Mouse (Mus musculus): ENCODE data around the gene Fam173a.
A peak's percentile ranks its signal among the peaks of the same experiment; 100 is the strongest.
"Not testable (repeated sequence)": the region's sequence is repeated elsewhere in the genome, so short reads cannot be mapped to it uniquely, and the experiment has no call there.

The Fam173a gene

GRCm38 (mm10) chr17:25755627-25756377, 36.9 kb downstream of the Fam173a start:
- DNase-seq: no peak

DNA sequence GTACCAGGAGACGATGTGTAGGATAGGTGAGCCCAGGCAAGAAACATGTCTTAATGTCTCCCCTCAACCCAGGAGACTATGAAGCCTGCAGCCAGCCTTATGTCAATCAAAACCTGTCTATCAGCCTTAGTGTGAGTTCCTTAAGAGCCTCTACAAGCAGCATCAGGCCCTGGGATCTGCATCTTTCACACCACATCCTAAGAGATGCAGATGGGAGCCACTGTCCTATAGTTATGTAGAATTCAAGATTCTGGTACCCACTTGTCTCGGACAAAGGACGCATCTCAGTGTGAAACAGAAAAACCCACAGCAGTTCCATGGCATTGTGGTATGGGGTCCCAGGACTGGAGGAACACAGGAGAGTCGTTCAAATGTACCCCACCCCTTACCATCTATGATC, 37.6 kb downstream of the Fam173a start:
- DNase-seq: no peak

DNA sequence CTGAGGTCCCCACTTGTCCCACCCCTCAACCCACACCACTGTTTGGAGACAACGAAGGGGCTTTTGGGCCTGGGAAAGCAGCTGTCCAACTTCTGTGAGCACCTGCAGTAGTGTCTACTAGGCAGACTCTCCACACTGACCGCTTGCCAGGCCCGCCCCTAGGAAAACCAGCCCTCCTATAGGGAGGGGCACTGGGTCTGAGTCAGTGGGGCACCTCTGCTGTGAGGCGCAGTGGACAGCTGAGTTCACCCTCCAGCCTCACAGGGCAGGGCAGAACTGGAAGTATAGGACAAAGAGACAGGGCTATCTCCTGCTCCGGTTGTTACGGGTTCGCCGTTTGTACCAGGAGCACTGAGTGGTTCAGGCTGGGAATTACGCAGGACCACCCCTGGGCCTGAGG, 38.5 kb downstream of the Fam173a start, which contains the start of gene Msln:
Gene Msln, minus strand, starts transcription at position 138 of the 400 bp plus-strand sequence.
- DNase-seq: no peak

- DNase-seq: peak; percentile 26
These were observed 41.3 kb downstream of the Fam173a start for GRCm38 (mm10) chr17:25751446-25751845.

DNA sequence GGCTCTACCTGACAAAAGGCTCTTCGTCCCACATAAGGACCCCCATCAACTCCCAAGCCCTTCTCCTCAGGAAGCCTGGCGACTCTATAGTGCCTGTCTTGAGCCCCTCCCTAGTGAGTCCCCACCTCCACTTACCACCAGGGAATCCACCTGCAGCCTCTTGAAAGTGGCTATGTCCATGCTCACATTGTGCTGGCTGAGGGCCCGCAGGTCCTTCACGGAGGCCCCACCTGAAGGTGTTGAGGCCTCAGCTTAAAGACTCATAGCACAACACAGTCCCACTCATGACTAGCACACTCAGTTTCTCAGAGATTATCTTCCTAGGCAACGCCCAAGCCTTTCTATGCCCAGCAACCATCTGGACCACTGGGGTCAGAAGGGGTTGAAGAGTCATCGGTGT, 43.4 kb downstream of the Fam173a start:
- no peak for DNase-seq

DNA sequence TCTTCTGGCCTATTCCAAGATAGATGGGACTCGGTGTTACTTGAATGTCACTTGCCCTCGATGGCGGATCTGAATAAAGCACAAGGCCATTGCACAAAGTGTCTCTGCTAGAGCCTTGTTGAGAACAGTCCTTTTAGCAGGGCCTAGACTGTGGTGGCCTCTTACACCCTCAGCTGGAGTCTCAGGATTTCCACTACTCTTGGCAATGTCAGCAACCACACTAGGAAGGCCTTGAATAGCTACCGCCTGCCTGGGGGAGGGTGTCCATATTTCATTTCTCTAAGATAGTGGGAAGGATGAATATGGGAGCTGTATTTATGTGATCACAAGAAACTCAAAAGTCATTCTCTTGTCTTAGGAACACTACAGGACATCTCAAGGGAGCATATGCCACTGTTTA, 44.5 kb downstream of the Fam173a start:
- no peak for DNase-seq

DNA sequence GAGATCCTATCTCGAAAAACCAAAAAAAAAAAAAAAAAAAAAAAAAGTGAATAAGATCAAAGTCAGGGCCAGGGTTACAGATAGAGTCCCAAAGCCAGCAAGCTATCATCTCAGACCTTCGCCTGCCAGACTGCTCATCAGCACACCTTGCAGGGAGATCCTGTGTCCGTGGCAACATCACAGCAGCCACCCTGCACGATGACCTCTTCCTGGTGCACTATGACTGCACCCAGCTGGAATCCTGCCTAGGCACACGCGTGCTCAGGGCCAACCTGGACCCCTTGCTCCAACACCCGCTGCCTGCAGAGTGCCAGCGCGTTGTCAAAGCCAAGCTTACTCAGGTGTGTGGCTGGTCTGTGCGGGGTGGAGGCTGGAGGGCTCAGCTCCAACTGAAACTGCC, 48.4 kb downstream of the Fam173a start:
- no peak for DNase-seq

DNA sequence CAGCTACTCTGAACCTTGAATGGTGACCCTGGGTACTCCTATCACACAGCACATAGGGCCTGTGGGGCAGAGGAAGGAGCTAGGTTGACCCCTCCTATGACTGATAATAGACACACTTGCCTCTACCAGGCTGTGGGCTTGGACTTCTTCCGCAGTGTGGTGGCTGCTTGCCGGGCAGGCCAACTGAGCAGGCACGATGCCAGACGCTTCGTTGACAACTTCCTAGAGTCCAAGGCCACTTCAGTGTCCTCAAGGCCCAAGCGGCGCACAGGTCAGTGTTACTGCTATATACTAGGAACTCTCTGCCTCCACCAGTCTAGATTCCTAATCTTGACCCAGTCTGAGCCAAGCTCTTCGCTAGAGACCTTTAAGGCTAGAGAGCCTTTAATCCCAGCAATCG, 48.9 kb downstream of the Fam173a start:
- no peak for DNase-seq

DNA sequence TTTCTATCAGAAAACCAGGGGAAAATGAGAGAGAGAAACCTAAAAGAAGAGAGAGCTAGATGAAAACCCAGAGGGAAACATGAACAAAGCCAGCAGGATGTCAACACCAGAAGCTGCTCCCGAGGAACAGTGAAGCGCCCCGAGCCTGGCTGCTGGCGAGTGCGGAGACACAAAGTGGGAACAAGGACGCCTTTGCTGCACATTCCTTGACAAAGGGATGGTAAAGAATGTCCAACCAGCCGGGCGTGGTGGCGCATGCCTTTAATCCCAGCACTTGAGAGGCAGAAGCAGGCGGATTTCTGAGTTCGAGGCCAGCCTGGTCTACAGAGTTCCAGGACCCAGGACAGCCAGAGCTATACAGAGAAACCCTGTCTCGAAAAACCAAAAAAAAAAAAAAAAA, 51.2 kb downstream of the Fam173a start:
- not testable (repeated sequence) for DNase-seq

Data from kidney, adult 9 months (tissue).